11 mouse cellular contexts compared by ENCODE assay signal in the genomic region with DNA sequence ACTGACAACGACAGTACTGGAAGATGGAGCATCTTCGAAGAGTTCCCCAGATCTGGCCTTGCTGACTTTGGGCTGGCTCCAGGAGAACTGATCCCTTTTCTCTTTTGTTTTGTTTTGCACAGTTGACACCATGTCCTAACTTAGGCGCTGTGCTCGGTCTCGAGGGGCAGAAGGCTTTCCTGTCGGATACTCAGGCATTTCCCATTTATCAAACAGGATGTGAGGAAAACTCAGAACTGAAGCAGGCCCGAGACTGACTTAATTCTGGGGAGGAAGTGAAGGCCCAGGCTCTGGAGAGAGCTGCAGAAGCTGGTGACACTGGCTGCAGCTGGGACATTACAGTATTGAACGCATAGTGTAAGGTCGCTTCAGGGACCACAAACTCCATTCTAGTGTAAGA. TPM values are rescaled to one million over a fixed set of nuclear protein-coding genes. Genes with fewer than 3 reads are reported as not detected.
DNase-seq lines count a peak whose midpoint lies in the region; ATAC-seq and TF ChIP-seq lines count a peak whose summit lies in the region.
"Had no signal": no experiment of that assay in that cellular context is flagged by ENCODE, and none has a peak within 500 bp of the region (broad histone marks: within the 10 kb centered on the region; RNA-seq: fewer than 3 reads in every experiment).

No protein-coding gene starts in this region.

- no peak for TF ChIP-seq CTCF in hindbrain, postnatal 0 days (IDR thresholded peaks at IDR 0.05; ENCODE audit: low read depth)
- TF ChIP-seq CTCF in kidney, postnatal 0 days (IDR thresholded peaks at IDR 0.05; ENCODE audit: low read depth) = no peak; the same call in 1 of the 2 replicates
- TF ChIP-seq CTCF in small intestine, adult 2 months (IDR thresholded peaks at IDR 0.05; ENCODE audit: extremely low read depth, insufficient read length, insufficient replicate concordance, low read depth, low read length) = no peak

- H3K4me1 ChIP-seq in hindbrain, postnatal 0 days (ENCODE audit: insufficient read depth, low read length) = no peaks in the 10 kb centered on the region
- no peaks in the 10 kb centered on the region for H3K4me1 ChIP-seq in hindbrain, embryonic 11.5 days (replicated peaks; ENCODE audit: control insufficient read depth, insufficient read depth, low read length)
- peaks cover 11% of the 10 kb centered on the region for H3K4me1 ChIP-seq in heart, embryonic 12.5 days (replicated peaks)
- H3K4me1 ChIP-seq in kidney, postnatal 0 days (replicated peaks; ENCODE audit: insufficient read depth, low read length) = no peaks in the 10 kb centered on the region; the same call in 1 of the 2 replicates
- peaks cover 12% of the 10 kb centered on the region; the same call in 1 of the 2 replicates for H3K4me1 ChIP-seq in small intestine, adult 2 months (ENCODE audit: control insufficient read depth, insufficient read depth, insufficient read length, low read length)
- H3K4me1 ChIP-seq: neural tube, embryonic 12.5 days had no signal

- TF ChIP-seq POLR2A in small intestine, adult 2 months (IDR thresholded peaks at IDR 0.05; ENCODE audit: low read depth, low read length) = no peak

- 0 out of 2 replicates have a peak overlapping the region, but pooled peaks have one; percentile 2 for H3K27ac ChIP-seq in hindbrain, postnatal 0 days
- H3K27ac ChIP-seq in hindbrain, embryonic 11.5 days (ENCODE audit: low read depth, low read length) = no peak overlapping the region
- H3K27ac ChIP-seq in heart, embryonic 12.5 days (ENCODE audit: poor library complexity, severe bottlenecking) = peak overlapping the region; percentile 75
- H3K27ac ChIP-seq in kidney, postnatal 0 days = peak overlapping the region; percentile 47; the same call in 1 of the 2 replicates
- 0 out of 2 replicates have a peak overlapping the region, but pooled peaks have one; percentile 25 for H3K27ac ChIP-seq in small intestine, adult 2 months (ENCODE audit: insufficient read depth, low read depth, low read length)
- H3K27ac ChIP-seq: liver, embryonic 13.5 days; neural tube, embryonic 12.5 days had no signal

- H3K4me2 ChIP-seq in hindbrain, postnatal 0 days (ENCODE audit: low read depth, low read length) = no peak overlapping the region
- H3K4me2 ChIP-seq in hindbrain, embryonic 11.5 days (replicated peaks; ENCODE audit: low read depth, low read length) = no peak overlapping the region
- H3K4me2 ChIP-seq in heart, embryonic 12.5 days = no peak overlapping the region
- H3K4me2 ChIP-seq in kidney, postnatal 0 days (ENCODE audit: low read length) = no peak overlapping the region
- H3K4me2 ChIP-seq: liver, embryonic 13.5 days; neural tube, embryonic 12.5 days had no signal

- no peaks in the 10 kb centered on the region for H3K36me3 ChIP-seq in hindbrain, postnatal 0 days (ENCODE audit: insufficient read depth, low read length)
- H3K36me3 ChIP-seq in hindbrain, embryonic 11.5 days (ENCODE audit: control insufficient read depth, insufficient read depth, low read length) = no peaks in the 10 kb centered on the region
- no peaks in the 10 kb centered on the region for H3K36me3 ChIP-seq in heart, embryonic 12.5 days
- H3K36me3 ChIP-seq in kidney, postnatal 0 days (ENCODE audit: insufficient read depth, low read length) = no peaks in the 10 kb centered on the region
- no peaks in the 10 kb centered on the region for H3K36me3 ChIP-seq in small intestine, adult 2 months (ENCODE audit: control insufficient read depth, insufficient read depth, low read length)
- H3K36me3 ChIP-seq: liver, embryonic 13.5 days; neural tube, embryonic 12.5 days had no signal

- no peaks in the 10 kb centered on the region for H3K27me3 ChIP-seq in hindbrain, postnatal 0 days (ENCODE audit: insufficient read depth, low read length)
- no peaks in the 10 kb centered on the region for H3K27me3 ChIP-seq in hindbrain, embryonic 11.5 days (ENCODE audit: control insufficient read depth, insufficient read depth, low read length)
- no peaks in the 10 kb centered on the region for H3K27me3 ChIP-seq in heart, embryonic 12.5 days (replicated peaks)
- no peaks in the 10 kb centered on the region for H3K27me3 ChIP-seq in kidney, postnatal 0 days (ENCODE audit: insufficient read depth, low read length)
- no peaks in the 10 kb centered on the region for H3K27me3 ChIP-seq in small intestine, adult 2 months (ENCODE audit: control insufficient read depth, insufficient read depth, low read length)
- H3K27me3 ChIP-seq: liver, embryonic 13.5 days; neural tube, embryonic 12.5 days had no signal

- DNase-seq in hindbrain, postnatal 0 days (ENCODE audit: low spot score) = no peak
- no peak for DNase-seq in hindbrain, embryonic 11.5 days (ENCODE audit: low spot score)
- peak; percentile 81 for DNase-seq in kidney, postnatal 0 days (ENCODE audit: low spot score)
- DNase-seq in cerebellum, adult 11-12 months = no peak
- DNase-seq: liver, embryonic 13.5 days had no signal

- 73% methylated on average over 9 of the region's 9 CpGs for WGBS in hindbrain, postnatal 0 days
- 71% methylated on average over 9 of the region's 9 CpGs for whole genome bisulfite sequencing in hindbrain, embryonic 11.5 days
- 45% methylated on average over 9 of the region's 9 CpGs for WGBS in heart, embryonic 12.5 days
- WGBS in kidney, postnatal 0 days = 31% methylated on average over 9 of the region's 9 CpGs
- WGBS in small intestine, adult 2 months = 75% methylated on average over 9 of the region's 9 CpGs

- ATAC-seq in hindbrain, postnatal 0 days = no peak
- ATAC-seq in hindbrain, embryonic 11.5 days (ENCODE audit: low FRiP score) = no peak
- ATAC-seq in heart, embryonic 12.5 days (ENCODE audit: insufficient number of reproducible peaks, low FRiP score) = peak; percentile 78
- ATAC-seq in kidney, postnatal 0 days (replicated peaks; ENCODE audit: low FRiP score, low read depth) = no peak
- ATAC-seq in cerebellum, adult (ENCODE audit: insufficient number of reproducible peaks, low FRiP score, low TSS enrichment) = no peak
- no peak for ATAC-seq in erythroid progenitor cell, adult 5-6 weeks (replicated peaks; ENCODE audit: low FRiP score, poor library complexity, severe bottlenecking)
- ATAC-seq: hindbrain, embryonic 16.5 days had no signal

- H3K4me3 ChIP-seq in hindbrain, postnatal 0 days (ENCODE audit: low read length) = no peak overlapping the region
- H3K4me3 ChIP-seq in hindbrain, embryonic 11.5 days (ENCODE audit: low read depth, low read length) = no peak overlapping the region
- no peak overlapping the region for H3K4me3 ChIP-seq in heart, embryonic 12.5 days
- H3K4me3 ChIP-seq in kidney, postnatal 0 days (replicated peaks; ENCODE audit: low read depth, low read length) = no peak overlapping the region
- H3K4me3 ChIP-seq in small intestine, adult 2 months (ENCODE audit: low read depth, low read length) = no peak overlapping the region
- H3K4me3 ChIP-seq: liver, embryonic 13.5 days; neural tube, embryonic 12.5 days had no signal

- H3K9ac ChIP-seq in hindbrain, postnatal 0 days (replicated peaks; ENCODE audit: low read length) = no peak overlapping the region
- no peak overlapping the region for H3K9ac ChIP-seq in hindbrain, embryonic 11.5 days (ENCODE audit: low read depth, low read length)
- H3K9ac ChIP-seq in heart, embryonic 12.5 days = no peak overlapping the region
- no peak overlapping the region for H3K9ac ChIP-seq in kidney, postnatal 0 days (ENCODE audit: low read depth, low read length)
- H3K9ac ChIP-seq: liver, embryonic 13.5 days; neural tube, embryonic 12.5 days had no signal

- H3K9me3 ChIP-seq in hindbrain, postnatal 0 days (ENCODE audit: low read length) = no peaks in the 10 kb centered on the region
- no peaks in the 10 kb centered on the region for H3K9me3 ChIP-seq in hindbrain, embryonic 11.5 days (ENCODE audit: control insufficient read depth, low read length)
- no peaks in the 10 kb centered on the region for H3K9me3 ChIP-seq in heart, embryonic 12.5 days (replicated peaks)
- H3K9me3 ChIP-seq in kidney, postnatal 0 days (replicated peaks; ENCODE audit: low read length) = no peaks in the 10 kb centered on the region
- H3K9me3 ChIP-seq: liver, embryonic 13.5 days; neural tube, embryonic 12.5 days had no signal

RNA-seq across cellular contexts. Expression of a gene that starts 38.9 kb away (rescaled TPM):
- total RNA-seq in hindbrain, postnatal 0 days (2014; rRNA removed) = 21.4 and 23.0 TPM in 2 replicates
- 22.1 and 22.6 TPM in 2 replicates for polyA plus RNA-seq in hindbrain, postnatal 0 days (2015; fragmentation: Nextera tagmentation; extraction: Ambion mirVana)
- polyA plus RNA-seq in hindbrain, embryonic 11.5 days (2014; fragmentation: Nextera tagmentation; extraction: Ambion mirVana) = 21.1 and 30.9 TPM in 2 replicates
- 10.6 and 11.1 TPM in 2 replicates for polyA plus RNA-seq in heart, embryonic 12.5 days (2016; fragmentation: Nextera tagmentation; extraction: Ambion mirVana)
- polyA plus RNA-seq in kidney, postnatal 0 days (2015; fragmentation: Nextera tagmentation; extraction: Ambion mirVana) = 5.0 and 6.2 TPM in 2 replicates
- polyA plus RNA-seq in small intestine, adult 2 months (2012; rRNA removed) = 0.09 and 0.53 TPM in 2 replicates
- total RNA-seq in erythroid progenitor cell, adult 5-6 weeks (2015; ENCODE audit: low replicate concordance) = 15.5 and 22.6 TPM in 2 replicates
- 17.3 and 25.7 TPM in 2 replicates for total RNA-seq in erythroid progenitor cell, adult 5-6 weeks (2017; ENCODE audit: low replicate concordance)
